Mouse (Mus musculus): ENCODE results near the gene Pirt.
A peak's percentile ranks its signal among the peaks of the same experiment; 100 is the strongest.

The Pirt gene

GRCm38 (mm10) chr11:66911811-66912210 lies at the start of gene Pirt:
Pirt (plus strand) TSS chr11:66911981.
- no peak for DNase-seq (ENCODE audit: low read depth)

- DNase-seq (ENCODE audit: low read depth), result peak; percentile 66
These were observed 40.1 kb upstream of the Pirt start for GRCm38 (mm10) chr11:66871701-66872100.

GRCm38 (mm10) chr11:66872773-66873470 lies 38.9 kb upstream of the Pirt start:
- no peak for DNase-seq (ENCODE audit: low read depth)

- no peak for DNase-seq (ENCODE audit: low read depth)
These were observed 30.5 kb upstream of the Pirt start for GRCm38 (mm10) chr11:66881291-66881690.

- no peak for DNase-seq (ENCODE audit: low read depth)
These were observed 29.3 kb upstream of the Pirt start for GRCm38 (mm10) chr11:66882224-66883040.

- DNase-seq (ENCODE audit: low read depth), result no peak
These were observed 19.2 kb upstream of the Pirt start for GRCm38 (mm10) chr11:66892536-66892935.

- peak; percentile 7 for DNase-seq (ENCODE audit: low read depth)
These were observed 13.0 kb upstream of the Pirt start for GRCm38 (mm10) chr11:66898747-66899146.

GRCm38 (mm10) chr11:66899426-66899825 lies 12.4 kb upstream of the Pirt start:
- peak; percentile 44 for DNase-seq (ENCODE audit: low read depth)

GRCm38 (mm10) chr11:66902801-66903200 lies 9.0 kb upstream of the Pirt start:
- no peak for DNase-seq (ENCODE audit: low read depth)

- DNase-seq (ENCODE audit: low read depth), result peak; percentile 68
These were observed 6.0 kb upstream of the Pirt start for GRCm38 (mm10) chr11:66905617-66906384.

GRCm38 (mm10) chr11:66912531-66913458 lies 1.0 kb downstream of the Pirt start:
- DNase-seq (ENCODE audit: low read depth), result no peak

GRCm38 (mm10) chr11:66914249-66914648 lies 2.5 kb downstream of the Pirt start:
- peak; percentile 33 for DNase-seq (ENCODE audit: low read depth)

- no peak for DNase-seq (ENCODE audit: low read depth)
These were observed 8.2 kb downstream of the Pirt start for GRCm38 (mm10) chr11:66920012-66920411.

- DNase-seq (ENCODE audit: low read depth), result no peak
These were observed 12.5 kb downstream of the Pirt start for GRCm38 (mm10) chr11:66924095-66924823.

GRCm38 (mm10) chr11:66928311-66928710 lies 16.5 kb downstream of the Pirt start:
- no peak for DNase-seq (ENCODE audit: low read depth)

GRCm38 (mm10) chr11:66932827-66933599 lies 21.2 kb downstream of the Pirt start:
- DNase-seq (ENCODE audit: low read depth), result no peak

- DNase-seq (ENCODE audit: low read depth), result no peak
These were observed 22.8 kb downstream of the Pirt start for GRCm38 (mm10) chr11:66934428-66935173.

GRCm38 (mm10) chr11:66942011-66942410 lies 30.2 kb downstream of the Pirt start:
- DNase-seq (ENCODE audit: low read depth), result no peak

GRCm38 (mm10) chr11:66945224-66945767 lies 33.5 kb downstream of the Pirt start:
- DNase-seq (ENCODE audit: low read depth), result no peak

Data from 416B (cell line).